Mouse (Mus musculus) brain, embryonic 14.5 days (tissue): ENCODE measurements around the gene Csmd2. TPM values are rescaled to one million over a fixed set of nuclear protein-coding genes. Genes with fewer than 3 reads are reported as not detected.

Experiments
- DNase-seq: peaks from one replicate; pipeline ENCODE4 v3.0.0-alpha.2; 2011; ENCODE audit warnings: low read depth
- CTCF ChIP-seq: fragments of 200-500 bp; IDR thresholded peaks from 2 replicates; pipeline ENCODE4 v1.5.1; 2012; ENCODE audit warnings: inconsistent platforms, mild to moderate bottlenecking, moderate library complexity, borderline replicate concordance; ENCODE audit not compliant: insufficient read depth, insufficient read length; ENCODE audit errors: extremely low read depth
- POLR2A ChIP-seq: fragments of 200-500 bp; IDR thresholded peaks from 2 replicates; pipeline ENCODE4 v1.6.1; 2012; ENCODE audit warnings: mild to moderate bottlenecking, inconsistent platforms, borderline replicate concordance; ENCODE audit not compliant: poor library complexity, insufficient read depth, insufficient read length, severe bottlenecking; ENCODE audit errors: extremely low read depth
- polyA plus RNA-seq: library from polyadenylated mRNA; depleted of rRNA; stranded (reverse); fragments of >200 nt; gene quantifications from 2 replicates; pipeline ENCODE4 v1.2.3, GENCODE M21; 2012; rRNA removed

The Csmd2 gene
- polyA plus RNA-seq = 20.0 and 31.8 TPM in 2 replicates

- TF ChIP-seq CTCF = no peak
- TF ChIP-seq POLR2A = no peak
- DNase-seq = peak; percentile 92
Measured at GRCm38 (mm10) chr4:127987784-127988455, at the start of gene Csmd2. Csmd2 (plus strand) TSS chr4:127987857.

DNA sequence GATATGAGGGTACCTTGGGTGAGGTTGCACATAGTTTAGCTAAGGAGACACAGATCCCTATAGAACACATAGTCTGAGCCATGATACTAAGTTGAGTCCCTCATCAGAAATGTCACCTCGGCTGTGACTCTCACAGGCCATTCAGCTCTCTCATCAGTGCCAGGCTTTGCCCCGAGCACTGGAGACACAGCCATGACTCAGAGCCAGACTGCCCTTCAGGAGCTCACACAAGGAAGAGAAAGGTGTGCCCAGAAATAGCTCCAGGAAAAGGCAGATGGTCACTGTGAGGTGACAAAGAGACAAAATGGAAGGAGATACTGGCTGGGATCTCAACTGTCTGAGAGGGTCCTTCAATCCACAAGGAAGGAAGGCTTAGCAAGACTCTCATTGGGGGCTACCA lies 40.0 kb upstream of the Csmd2 start:
- TF ChIP-seq CTCF = no peak
- TF ChIP-seq POLR2A = no peak
- DNase-seq = no peak

GRCm38 (mm10) chr4:127953006-127953710 lies 34.5 kb upstream of the Csmd2 start:
- TF ChIP-seq POLR2A (no peak), CTCF (no peak)
- no peak for DNase-seq

- DNase-seq = peak; percentile 29
- no peak for TF ChIP-seq CTCF
- TF ChIP-seq POLR2A = no peak
Measured at GRCm38 (mm10) chr4:127969101-127969500, 18.6 kb upstream of the Csmd2 start.

GRCm38 (mm10) chr4:127970018-127970421 lies 17.6 kb upstream of the Csmd2 start:
- TF ChIP-seq POLR2A = no peak
- TF ChIP-seq CTCF = peak; percentile 53; the same call in 1 of the 2 replicates
- DNase-seq = peak; percentile 66

GRCm38 (mm10) chr4:127970901-127971868 lies 16.5 kb upstream of the Csmd2 start, which contains the start of gene CK137956:
CK137956 (minus strand) TSS chr4:127970951.
- peak; percentile 39 for DNase-seq

GRCm38 (mm10) chr4:127972976-127973375 lies 14.7 kb upstream of the Csmd2 start:
- DNase-seq = no peak
- no peak for TF ChIP-seq CTCF
- TF ChIP-seq POLR2A = no peak

More at GRCm38 (mm10) chr4:127970901-127971868, 16.5 kb upstream of the Csmd2 start, which contains the start of gene CK137956:
- TF ChIP-seq POLR2A (no peak), CTCF (peak; percentile 49; the same call in 1 of the 2 replicates)

GRCm38 (mm10) chr4:127981125-127981524 lies 6.5 kb upstream of the Csmd2 start:
- DNase-seq = peak; percentile 81
- TF ChIP-seq CTCF (no peak), POLR2A (no peak)

DNA sequence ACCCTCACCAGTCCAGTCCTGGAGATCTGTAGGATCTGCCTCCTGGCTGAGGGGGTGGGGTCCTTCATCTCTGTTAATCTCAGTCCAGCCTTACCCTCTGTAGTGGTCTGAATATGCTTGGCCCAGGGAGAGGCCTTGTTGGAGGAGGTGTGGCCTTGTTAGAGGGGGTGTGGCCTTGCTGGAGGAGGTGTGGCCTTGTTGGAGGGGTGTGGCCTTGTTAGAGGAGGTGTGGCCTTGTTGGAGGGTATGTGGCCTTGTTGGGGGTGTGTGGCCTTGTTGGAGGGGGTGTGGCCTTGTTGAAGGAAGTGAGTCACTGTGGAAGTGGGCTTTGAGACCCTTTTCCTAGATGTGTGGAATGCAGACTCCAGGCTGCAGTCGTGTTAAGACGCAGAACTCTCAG lies 3.2 kb upstream of the Csmd2 start:
- TF ChIP-seq POLR2A (no peak), CTCF (no peak)
- no peak for DNase-seq

GRCm38 (mm10) chr4:127985874-127986273 lies 1.8 kb upstream of the Csmd2 start:
- TF ChIP-seq POLR2A (no peak), CTCF (no peak)
- DNase-seq = peak; percentile 93
